Mouse (Mus musculus) MN1 (cell line): Measurements from ENCODE around the gene Neurod2.

Experiments
- DNase-seq: peaks from one replicate; pipeline ENCODE4 v3.0.0-alpha.2; 2016; ENCODE audit warnings: low spot score

The Neurod2 gene

DNA sequence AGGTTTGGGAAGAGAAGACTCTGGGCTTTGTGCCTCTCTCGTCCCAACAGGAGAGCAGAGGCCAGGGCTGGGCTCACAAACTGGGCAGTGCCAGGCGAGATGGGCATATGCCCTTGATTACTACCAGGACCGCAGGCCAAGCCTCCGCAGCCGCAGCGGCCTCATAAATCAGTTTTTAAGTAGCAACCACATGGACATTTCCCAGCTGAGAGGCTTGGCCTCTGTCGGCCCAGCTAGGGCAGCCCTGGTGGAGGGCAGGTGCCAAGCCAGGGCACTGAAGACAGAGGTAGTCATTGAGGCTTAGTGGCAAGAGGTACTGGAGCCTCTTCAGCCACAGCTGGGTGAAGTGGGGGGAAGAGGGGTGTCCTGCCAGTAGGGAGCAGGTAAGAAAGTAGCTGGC is 12.0 kb downstream of the Neurod2 start:
- DNase-seq: peak; percentile 62

DNA sequence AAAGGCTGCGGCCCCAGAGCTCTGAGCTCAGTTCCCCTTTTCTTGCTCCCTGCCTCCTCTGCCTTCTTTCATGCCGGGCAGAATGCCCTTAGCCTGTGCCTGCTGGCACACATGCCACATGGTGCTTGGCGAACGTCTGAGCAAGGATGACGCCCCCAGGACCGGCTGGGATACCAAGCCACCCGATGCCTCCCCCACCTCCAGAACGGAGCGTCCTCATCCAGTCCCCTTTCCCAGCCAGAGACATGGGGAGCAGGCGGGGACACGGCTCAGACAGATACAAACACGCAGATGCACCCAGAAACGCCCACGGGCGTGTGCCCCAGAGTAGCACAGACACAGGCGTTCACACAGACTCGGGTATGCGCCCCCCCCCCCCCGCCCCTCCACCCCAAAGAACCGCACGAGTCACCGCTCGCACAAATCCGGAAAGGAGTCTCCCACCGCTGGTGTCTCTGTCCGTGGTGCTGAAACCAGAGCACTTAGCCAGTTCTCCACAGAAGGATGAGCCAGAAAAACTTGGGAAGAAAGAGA is 15.6 kb downstream of the Neurod2 start:
- DNase-seq: no peak

DNA sequence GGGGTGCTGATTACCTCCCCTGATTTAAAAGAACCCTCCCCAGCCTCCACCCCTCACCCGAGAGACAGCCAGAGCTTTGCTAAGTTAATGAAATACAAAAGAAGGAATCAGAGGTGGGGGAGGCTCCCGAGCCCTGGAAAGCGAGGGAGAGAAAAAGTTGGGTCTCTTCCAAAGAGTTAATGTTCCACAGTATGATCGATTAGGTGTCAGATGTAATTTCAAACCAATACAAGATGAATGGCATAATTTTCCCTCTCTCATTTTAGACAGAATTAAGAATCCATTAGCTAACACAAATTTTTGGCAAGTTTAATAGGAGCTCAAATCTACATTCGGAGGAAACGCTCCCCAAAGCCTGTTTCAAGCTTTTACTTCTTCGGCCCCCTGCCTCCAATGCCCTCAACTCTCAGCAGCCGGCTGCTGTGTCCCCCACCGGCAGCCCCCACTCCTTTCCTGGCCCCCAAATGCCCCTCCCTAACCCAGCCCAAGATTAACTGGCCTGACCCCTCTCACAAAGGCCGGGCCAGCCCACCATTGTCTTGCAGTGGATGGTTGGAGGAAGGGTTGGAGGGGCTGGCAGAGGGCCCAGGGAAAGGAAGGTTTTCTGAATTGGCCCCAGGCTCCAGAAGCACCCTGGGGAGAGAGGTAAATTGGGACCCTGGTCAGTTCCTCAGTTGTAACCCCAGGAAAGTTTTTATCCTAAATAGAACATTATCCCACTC is 30.8 kb downstream of the Neurod2 start:
- no peak for DNase-seq

DNA sequence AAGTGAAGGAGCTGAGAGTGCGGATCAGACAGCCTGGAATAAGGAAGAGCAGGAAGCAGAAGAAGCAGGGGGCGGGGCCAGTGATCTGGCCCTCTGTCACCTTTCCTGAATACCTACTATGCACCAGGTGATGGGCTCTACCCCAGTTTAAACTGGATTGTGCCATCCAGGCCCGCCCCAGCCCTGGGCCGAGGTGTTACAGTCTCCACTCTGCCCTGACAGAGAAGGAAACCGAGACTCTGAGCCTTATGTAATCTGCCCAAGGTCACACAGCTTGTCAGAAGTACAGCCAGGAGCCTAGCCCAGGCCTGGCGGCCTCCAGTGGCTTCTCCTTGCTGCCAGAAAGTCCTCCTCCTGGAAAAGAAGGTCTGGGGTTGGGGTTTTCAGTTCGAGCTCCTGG is 31.7 kb downstream of the Neurod2 start:
- DNase-seq: no peak

DNA sequence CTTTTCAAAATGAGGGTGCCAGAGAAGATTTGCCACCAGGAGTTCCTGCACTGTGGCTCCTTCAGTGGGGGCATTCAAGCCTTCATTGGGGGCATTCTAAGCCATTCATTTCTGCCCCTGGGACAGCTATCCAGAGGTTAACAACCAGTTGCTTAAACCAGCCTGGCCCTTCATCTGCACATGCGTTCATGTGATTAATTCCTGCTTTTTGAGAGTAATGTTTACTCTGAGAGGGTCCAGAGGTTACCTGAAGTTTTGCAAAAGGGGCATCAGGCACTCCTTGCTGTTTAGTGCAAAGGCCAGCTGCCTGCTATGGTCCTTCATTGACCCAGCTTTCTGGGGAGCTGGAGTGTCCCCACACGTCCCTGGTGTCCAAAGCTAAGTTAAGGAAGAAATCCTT is 32.5 kb downstream of the Neurod2 start:
- DNase-seq: no peak

DNA sequence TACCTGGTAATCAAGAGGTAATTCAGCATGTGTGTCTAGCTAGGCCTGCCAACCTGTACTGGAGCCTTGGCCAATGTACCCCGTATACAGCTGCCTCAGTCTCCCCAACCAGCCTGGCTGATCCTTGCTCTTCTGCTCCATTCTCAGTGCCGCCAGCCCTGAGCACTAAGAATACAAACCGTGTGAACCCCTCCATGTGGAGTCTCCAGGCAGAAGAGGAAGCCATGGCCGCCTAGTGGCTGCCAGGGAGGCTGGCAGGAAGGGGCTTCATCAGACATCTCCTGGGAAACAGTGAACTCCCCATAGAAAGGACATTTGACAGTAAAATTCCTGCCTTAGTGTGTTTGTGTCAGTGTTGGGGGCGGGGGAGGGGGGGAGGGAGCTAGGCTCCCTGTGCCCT is 33.2 kb downstream of the Neurod2 start:
- peak; percentile 40 for DNase-seq

DNA sequence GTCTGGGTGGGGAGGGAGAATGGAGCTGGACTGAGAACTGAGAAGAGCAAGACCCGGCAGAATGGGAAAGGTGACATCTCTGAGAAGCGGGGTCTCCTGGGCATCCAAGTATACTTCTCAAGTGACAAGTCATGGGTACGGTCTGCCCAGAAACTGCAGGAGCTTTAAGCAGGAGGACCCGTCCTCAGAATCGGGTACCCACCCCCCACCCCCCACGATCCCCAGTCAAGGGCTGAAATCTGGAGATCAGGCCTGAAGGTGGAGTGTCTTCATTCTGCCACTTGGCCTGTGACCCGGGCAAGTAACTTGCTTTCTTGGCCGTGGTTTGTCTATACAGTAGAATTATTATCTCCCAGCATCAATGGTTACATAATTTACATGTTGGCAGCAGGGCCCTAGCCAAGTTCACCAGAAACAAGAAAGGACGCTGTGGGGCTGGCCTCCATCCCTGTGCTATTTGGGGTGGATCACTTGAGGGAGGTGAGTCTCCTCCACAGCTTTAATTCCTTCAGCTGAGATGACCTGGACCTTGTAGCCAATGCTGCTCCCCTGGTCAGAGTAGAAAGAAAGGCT is 34.3 kb downstream of the Neurod2 start:
- peak; percentile 20 for DNase-seq

DNA sequence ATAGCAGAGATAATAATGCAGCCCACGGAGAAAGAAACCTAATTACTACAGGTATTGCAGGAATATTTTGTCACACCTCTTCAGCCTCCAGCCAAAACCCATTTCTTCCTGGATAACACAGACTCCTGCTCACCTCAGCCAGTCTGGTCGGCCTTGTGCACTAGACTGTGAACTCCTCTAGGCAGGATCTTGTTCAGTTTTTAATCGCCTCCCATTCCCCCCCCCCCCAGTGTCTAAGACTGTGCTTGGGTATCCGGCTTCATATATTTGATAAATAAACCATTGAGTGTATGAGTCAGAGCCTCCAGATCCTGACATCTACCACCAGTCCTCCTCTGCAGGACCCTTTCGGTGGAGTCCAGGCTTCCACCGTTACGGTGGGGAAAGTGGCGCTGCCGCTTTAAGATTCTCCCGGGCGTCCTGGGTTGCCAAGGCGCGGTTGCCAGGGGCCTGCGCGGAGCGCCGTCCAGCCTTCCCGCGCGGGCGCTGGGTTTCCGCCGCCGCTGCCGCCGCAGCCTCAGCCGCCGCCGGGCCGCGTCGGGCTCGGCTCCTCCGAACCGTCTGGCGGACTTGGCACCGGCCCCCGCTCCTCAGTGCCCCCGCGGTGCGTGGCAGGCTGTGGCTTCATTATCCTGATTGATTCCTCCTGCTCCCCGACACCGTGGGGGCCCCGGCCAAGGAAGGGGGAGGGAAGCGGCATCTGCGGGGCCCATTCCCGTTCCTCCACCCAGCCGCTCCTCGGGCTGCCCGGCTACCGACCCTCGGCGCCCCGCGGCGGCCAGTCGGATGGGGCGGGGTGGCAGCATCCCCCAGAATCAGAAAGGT is 35.0 kb downstream of the Neurod2 start:
- DNase-seq: peak; percentile 80

DNA sequence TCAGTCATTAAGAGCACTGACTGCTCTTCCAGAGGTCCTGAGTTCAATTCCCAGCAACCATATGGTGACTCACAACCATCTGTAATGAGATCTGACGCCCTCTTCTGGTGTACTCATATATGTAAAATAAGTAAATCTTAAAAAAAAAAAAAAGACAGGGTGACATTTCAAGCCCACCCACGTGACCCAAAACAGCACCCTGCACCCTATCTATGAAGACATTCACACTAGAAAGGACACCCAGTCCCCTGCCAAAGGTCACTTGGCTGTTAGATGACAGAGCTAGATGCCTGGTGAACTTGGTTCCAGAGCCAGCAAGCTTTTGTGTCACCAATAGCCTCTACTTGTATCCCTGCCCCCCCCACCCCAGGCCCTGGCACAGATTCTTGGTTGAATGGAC is 36.4 kb downstream of the Neurod2 start:
- DNase-seq: no peak

DNA sequence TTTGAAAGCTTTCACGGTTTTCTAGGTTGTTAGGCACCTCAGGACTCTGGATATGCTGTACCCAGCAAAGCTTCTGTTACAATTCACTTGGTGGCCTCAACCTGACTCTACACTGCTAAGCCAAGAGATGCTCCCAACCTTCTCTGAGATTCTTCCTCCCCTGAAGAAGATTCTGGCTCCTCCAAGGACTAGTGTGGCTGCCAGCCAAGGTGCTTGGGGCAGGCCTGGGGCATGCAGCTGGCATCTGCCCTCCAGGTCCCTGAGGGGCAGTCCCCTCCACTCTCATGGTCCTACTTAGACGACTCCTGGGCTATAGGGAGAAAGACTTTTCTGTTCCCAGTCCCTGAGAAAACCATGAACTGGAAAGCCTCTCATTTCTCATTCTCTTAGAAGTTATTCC is 38.5 kb downstream of the Neurod2 start:
- no peak for DNase-seq

DNA sequence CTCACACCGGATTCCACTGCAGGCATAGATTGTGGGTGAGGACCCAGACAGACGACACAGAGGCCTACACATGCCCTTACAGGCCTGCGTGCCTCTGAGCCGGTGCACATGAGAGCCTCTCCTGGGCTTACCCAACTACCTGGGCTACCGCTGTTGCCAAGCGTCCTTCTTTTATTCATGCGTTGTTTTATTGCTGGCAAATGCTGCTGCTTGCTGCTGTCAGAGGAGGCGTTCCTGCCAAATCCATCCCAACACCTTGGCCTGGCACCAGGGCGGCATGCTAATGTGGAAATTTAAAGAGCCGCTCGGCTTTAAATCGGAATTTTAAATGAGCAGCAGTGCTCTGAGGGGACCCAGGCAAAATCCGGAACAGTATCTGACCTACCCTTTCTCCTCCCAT is 39.6 kb downstream of the Neurod2 start:
- DNase-seq: no peak

DNA sequence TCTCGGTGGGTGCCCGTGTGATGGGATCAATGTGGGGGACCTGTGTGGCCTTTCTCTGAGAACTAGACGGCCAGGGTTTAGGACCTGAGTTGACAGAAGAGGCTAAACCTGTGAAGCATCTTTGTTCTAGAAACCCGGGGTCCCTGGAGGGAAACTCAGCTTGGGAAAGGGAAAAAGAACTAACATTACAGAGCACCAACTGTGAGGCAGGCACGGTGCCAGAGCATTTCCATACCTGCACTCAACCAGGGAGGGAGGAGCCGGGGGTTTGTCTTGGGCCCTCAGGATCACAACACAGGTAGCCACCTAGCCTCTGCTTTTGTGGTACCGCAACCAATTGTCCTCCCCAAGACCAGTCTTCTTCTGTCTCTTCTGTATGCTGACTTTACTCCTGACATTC is 41.5 kb downstream of the Neurod2 start:
- DNase-seq: no peak

DNA sequence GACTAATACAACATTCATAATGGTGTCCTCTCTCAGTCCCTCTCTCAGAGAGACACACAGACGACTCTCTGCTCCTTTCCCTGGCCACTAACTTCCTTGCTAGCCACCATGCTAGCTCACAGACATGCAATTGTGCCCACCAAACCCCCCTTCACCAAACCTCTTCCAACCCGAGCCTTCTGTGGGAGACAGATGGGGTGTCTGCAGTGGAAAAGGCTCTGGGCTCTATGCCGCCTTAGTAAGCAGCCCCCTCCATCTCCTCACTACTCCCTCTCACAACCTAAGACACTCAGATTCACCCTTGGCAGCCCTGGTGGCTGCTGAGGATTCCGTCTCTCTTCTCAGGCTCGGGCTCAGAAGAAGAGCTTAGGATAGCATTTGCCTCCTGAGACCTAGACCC is 41.9 kb downstream of the Neurod2 start:
- DNase-seq: no peak

DNA sequence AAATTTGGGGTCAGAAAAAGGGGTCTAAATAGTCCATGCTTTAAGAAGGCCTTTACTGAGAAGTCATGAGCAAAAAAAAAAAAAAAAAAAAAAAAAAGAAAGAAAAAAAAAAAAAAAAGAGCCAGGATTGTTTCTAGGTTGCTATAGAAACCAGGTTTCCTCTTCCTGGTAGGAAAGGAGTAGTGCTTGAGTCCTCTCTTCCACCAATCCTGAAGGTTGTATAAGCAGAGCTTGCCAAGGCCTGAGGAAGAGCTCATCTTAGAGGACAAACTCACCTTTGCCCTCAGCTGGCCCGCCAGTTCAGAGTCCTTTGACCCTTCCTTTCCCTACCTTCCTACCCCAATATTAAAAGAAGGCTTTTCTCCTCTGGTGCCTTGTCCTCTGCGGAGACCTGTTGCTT is 44.1 kb downstream of the Neurod2 start:
- DNase-seq: no peak

DNA sequence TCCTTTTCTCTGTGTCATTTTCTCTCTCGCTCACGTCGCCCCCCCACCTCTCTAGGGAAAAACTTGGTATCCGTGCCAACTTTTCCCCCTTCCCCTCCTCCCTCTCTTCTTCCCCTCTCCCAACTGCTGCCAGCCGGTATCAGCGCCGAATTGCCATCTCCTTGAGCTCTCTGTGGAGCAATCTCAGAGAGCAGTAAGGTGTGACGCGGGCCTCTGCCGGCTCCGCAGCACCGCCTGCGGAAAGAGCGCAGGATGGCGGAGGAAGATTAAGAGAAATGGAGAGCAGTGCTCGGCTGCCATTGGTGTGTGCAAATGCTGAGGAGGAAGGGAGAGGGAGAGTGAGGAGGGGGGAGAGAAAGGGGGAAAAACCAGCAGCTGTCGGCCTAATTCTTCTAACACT is 45.2 kb downstream of the Neurod2 start:
- DNase-seq: no peak

DNA sequence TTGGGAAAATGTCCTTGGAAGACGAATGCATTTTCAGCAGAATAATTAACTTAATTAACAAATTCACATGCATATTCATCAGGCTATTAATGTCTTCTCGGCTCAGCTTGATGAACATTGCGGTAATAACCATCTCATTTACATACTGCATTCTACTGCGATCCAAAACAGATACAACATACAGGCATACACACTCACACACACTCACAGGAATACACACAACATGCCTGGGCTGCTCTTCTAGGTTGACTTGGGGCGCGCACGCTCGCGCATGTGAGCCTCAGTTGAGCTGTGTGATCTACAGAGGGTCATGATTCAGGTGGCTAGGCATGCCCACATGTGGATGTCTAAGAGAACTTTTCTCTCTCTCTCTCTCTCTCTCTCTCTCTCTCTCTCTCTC is 45.7 kb downstream of the Neurod2 start:
- DNase-seq: no peak
